Mouse (Mus musculus) lung, adult 2 months (tissue): ENCODE data around the gene Gorasp2.

ENCODE experiments used
- CTCF ChIP-seq: fragments of 200-500 bp; IDR thresholded peaks from 2 replicates; pipeline ENCODE4 v1.5.1; 2011; ENCODE audit warnings: mild to moderate bottlenecking, low read length, control low read depth; ENCODE audit not compliant: insufficient read depth
- POLR2A ChIP-seq: fragments of 200-500 bp; IDR thresholded peaks from 2 replicates; pipeline ENCODE4 v1.6.1; 2011; ENCODE audit warnings: low read depth, mild to moderate bottlenecking, control low read depth, low read length, borderline replicate concordance; ENCODE audit errors: extremely low read depth

DNA sequence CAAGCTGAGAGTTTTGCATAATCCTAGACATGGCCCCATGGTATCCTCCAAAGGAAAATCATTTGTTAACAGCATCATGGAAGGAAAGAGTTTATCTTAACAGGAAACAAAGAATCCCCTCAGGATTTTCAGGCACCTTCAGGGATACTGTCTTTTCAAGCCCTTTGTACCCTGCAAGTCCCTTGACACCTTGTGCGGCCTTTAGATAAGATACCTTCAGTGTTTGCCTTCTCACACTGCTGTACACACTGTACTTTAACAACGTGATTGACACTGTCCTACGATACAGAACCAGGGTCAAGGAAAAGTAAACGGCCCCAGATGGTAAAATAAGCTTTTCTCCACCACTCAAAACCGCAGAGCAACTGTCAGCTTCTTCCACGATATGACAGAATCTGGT is 9.6 kb upstream of the Gorasp2 start:
- TF ChIP-seq CTCF (no peak), POLR2A (no peak)
